Mouse (Mus musculus) cortical plate, adult 2 months (tissue): ENCODE data around the gene 1700020A23Rik.

Source experiments
- CTCF ChIP-seq: fragments of 200-500 bp; IDR thresholded peaks from 2 replicates; pipeline ENCODE4 v1.5.1; 2011; ENCODE audit warnings: mild to moderate bottlenecking, control low read depth, low read length; ENCODE audit not compliant: insufficient read depth; ENCODE audit errors: extremely low read depth
- POLR2A ChIP-seq: fragments of 200-500 bp; IDR thresholded peaks from 2 replicates; pipeline ENCODE4 v1.6.1; 2011; ENCODE audit warnings: mild to moderate bottlenecking, low read length, control low read depth; ENCODE audit not compliant: insufficient read depth; ENCODE audit errors: extremely low read depth

DNA sequence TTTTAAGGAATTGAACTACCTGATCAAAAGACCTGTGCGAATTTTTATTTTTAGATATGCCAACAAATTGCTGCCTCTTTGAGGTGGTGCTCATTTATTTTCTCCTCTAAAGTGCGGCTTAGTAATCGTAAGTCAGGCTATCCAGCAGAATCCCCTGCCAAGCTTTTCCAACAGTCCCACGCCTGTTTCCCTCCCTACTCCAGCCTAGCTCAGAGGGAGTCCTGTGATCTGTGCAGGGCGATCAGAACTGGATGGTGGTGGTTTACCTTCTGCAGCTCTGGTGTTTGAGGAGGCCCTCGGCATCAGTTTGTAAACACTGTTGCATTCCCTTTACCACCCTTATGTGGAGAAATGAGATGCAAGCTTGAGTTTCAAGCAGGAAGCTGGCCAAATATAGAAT is 48.4 kb downstream of the 1700020A23Rik start:
- TF ChIP-seq POLR2A (no peak), CTCF (no peak)
